ENCODE assay signal across 8 mouse cellular contexts in the genomic region with DNA sequence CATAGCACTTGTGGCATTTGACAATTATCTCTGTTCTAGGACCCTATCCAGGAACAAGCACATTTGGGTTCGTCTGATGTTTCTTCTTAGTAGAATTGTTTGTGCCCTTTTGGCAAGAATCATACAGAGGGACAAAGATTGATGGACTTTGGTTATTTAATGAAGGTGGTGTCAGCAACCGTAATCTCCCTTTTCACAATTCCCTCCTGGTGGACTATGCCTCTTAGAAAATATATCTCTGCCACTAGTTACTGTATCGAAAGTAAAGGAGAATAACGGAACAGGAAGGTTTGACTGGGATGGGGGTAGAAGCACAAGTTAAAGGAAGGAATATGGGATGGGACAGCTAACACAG. TPM values are rescaled to one million over a fixed set of nuclear protein-coding genes. Genes with fewer than 3 reads are reported as not detected.
DNase-seq lines count a peak whose midpoint lies in the region; ATAC-seq and TF ChIP-seq lines count a peak whose summit lies in the region.

A gene (minus strand): TSS at position 22 of the 355 bp plus-strand sequence.

- H3K4me1 ChIP-seq in bone marrow macrophage, adult 2 months (ENCODE audit: control insufficient read depth, insufficient read depth, low read length), result peaks cover 42% of the 10 kb centered on the region
- H3K4me1 ChIP-seq in heart, embryonic 15.5 days (replicated peaks), result peaks cover 10% of the 10 kb centered on the region
- peaks cover 7% of the 10 kb centered on the region for H3K4me1 ChIP-seq in limb, embryonic 15.5 days
- peaks cover 2% of the 10 kb centered on the region; the same call in 1 of the 2 replicates for H3K4me1 ChIP-seq in stomach, postnatal 0 days (replicated peaks; ENCODE audit: control insufficient read depth, insufficient read depth)

- peak within 1 kb of the TSS; percentile 71 for H3K4me3 ChIP-seq in bone marrow macrophage, adult 2 months (ENCODE audit: insufficient read depth, low read length)
- H3K4me3 ChIP-seq in heart, embryonic 15.5 days, result peak within 1 kb of the TSS; percentile 57
- peak within 1 kb of the TSS; percentile 54 for H3K4me3 ChIP-seq in limb, embryonic 15.5 days
- peak within 1 kb of the TSS; percentile 47 for H3K4me3 ChIP-seq in stomach, postnatal 0 days (ENCODE audit: low read depth, low read length)

- ATAC-seq in heart, embryonic 15.5 days (replicated peaks; ENCODE audit: insufficient number of reproducible peaks, insufficient read depth, low FRiP score, low read depth), result no peak
- ATAC-seq in limb, embryonic 15.5 days (ENCODE audit: insufficient number of reproducible peaks, low FRiP score, low TSS enrichment, low read depth), result no peak
- 0 out of 2 replicates have a peak, but pooled peaks have one; percentile 24 for ATAC-seq in stomach, postnatal 0 days (ENCODE audit: low FRiP score, low TSS enrichment)

- no peak for DNase-seq in layer of hippocampus, postnatal 10 days (ENCODE audit: low spot score in 2 of 2)
- DNase-seq in layer of hippocampus, postnatal 14 days (ENCODE audit: low spot score in 2 of 2), result no peak
- no peak for DNase-seq in stomach, postnatal 0 days (ENCODE audit: low spot score)
- DNase-seq in cerebellum, adult 18-20 months, result no peak
- DNase-seq in embryo, embryonic 11 days, result no peak

- WGBS in heart, embryonic 15.5 days, result 31% methylated on average over 4 of the region's 4 CpGs
- 50% methylated on average over 4 of the region's 4 CpGs for WGBS in limb, embryonic 15.5 days
- 16% methylated on average over 4 of the region's 4 CpGs for WGBS in stomach, postnatal 0 days

- no peaks in the 10 kb centered on the region for H3K36me3 ChIP-seq in heart, embryonic 15.5 days
- H3K36me3 ChIP-seq in limb, embryonic 15.5 days, result no peaks in the 10 kb centered on the region
- H3K36me3 ChIP-seq in stomach, postnatal 0 days (ENCODE audit: control insufficient read depth, insufficient read depth, low read length), result no peaks in the 10 kb centered on the region

- TF ChIP-seq EP300 in stomach, postnatal 0 days (optimal IDR thresholded peaks at IDR 0.05), result no peak

- H3K4me2 ChIP-seq in heart, embryonic 15.5 days, result peak within 1 kb of the TSS; percentile 95
- H3K4me2 ChIP-seq in limb, embryonic 15.5 days, result peak within 1 kb of the TSS; percentile 95
- peak within 1 kb of the TSS; percentile 91 for H3K4me2 ChIP-seq in stomach, postnatal 0 days (replicated peaks; ENCODE audit: low read depth)

- no peak for TF ChIP-seq POLR2A in bone marrow macrophage, adult 2 months (IDR thresholded peaks at IDR 0.05; ENCODE audit: borderline replicate concordance, low read depth, low read length)

- H3K9ac ChIP-seq in heart, embryonic 15.5 days, result peak within 1 kb of the TSS; percentile 60
- peak within 1 kb of the TSS; percentile 66 for H3K9ac ChIP-seq in limb, embryonic 15.5 days
- peak within 1 kb of the TSS; percentile 54 for H3K9ac ChIP-seq in stomach, postnatal 0 days (ENCODE audit: low read length)

- no peak for TF ChIP-seq CTCF in bone marrow macrophage, adult 2 months (IDR thresholded peaks at IDR 0.05; ENCODE audit: low read depth, low read length)
- TF ChIP-seq CTCF in stomach, postnatal 0 days (IDR thresholded peaks at IDR 0.05; ENCODE audit: low read depth), result no peak

- H3K27me3 ChIP-seq in heart, embryonic 15.5 days, result no peaks in the 10 kb centered on the region
- H3K27me3 ChIP-seq in limb, embryonic 15.5 days, result no peaks in the 10 kb centered on the region
- H3K27me3 ChIP-seq in stomach, postnatal 0 days (ENCODE audit: control insufficient read depth, insufficient read depth, low read length), result no peaks in the 10 kb centered on the region

- H3K9me3 ChIP-seq in heart, embryonic 15.5 days (replicated peaks), result no peaks in the 10 kb centered on the region
- H3K9me3 ChIP-seq in limb, embryonic 15.5 days, result no peaks in the 10 kb centered on the region
- no peaks in the 10 kb centered on the region for H3K9me3 ChIP-seq in stomach, postnatal 0 days (ENCODE audit: control insufficient read depth, low read length)

- H3K27ac ChIP-seq in bone marrow macrophage, adult 2 months (ENCODE audit: insufficient read depth, low read depth, low read length), result peak within 1 kb of the TSS; percentile 87
- no peak within 1 kb of the TSS for H3K27ac ChIP-seq in heart, embryonic 15.5 days
- H3K27ac ChIP-seq in limb, embryonic 15.5 days, result peak within 1 kb of the TSS; percentile 5; the same call in 1 of the 2 replicates
- peak within 1 kb of the TSS; percentile 63; the same call in 1 of the 2 replicates for H3K27ac ChIP-seq in stomach, postnatal 0 days (replicated peaks)

RNA-seq across cellular contexts. Expression of the gene that starts here (rescaled TPM):
- 10 to 100 TPM; 10.1 to 10.6 TPM for total RNA-seq in layer of hippocampus, postnatal 10 days (2021)
- 10 to 100 TPM in 1 of 2 experiments, 1 to 10 TPM in 1; 9.3 to 11.7 TPM for total RNA-seq in layer of hippocampus, postnatal 14 days (2021)
- 120 and 135 TPM in 2 replicates for polyA plus RNA-seq in bone marrow macrophage, adult 2 months (2012; ENCODE audit: insufficient read depth, insufficient read length, missing spikeins)
- polyA plus RNA-seq in heart, embryonic 15.5 days (2015; fragmentation: Nextera tagmentation; extraction: Ambion mirVana), result 16.5 and 18.2 TPM in 2 replicates
- polyA plus RNA-seq in limb, embryonic 15.5 days (2015; fragmentation: Nextera tagmentation; extraction: Ambion mirVana), result 37.5 and 38.1 TPM in 2 replicates
- 25.6 and 26.0 TPM in 2 replicates for polyA plus RNA-seq in stomach, postnatal 0 days (2015; fragmentation: Nextera tagmentation; extraction: Ambion mirVana)
